Mouse (Mus musculus) embryo, embryonic 11.5 days (tissue): ENCODE results near the gene Tenm3.

ENCODE experiments used
- DNase-seq: peaks from one replicate; pipeline ENCODE4 v3.0.0-alpha.2; 2012; ENCODE audit warnings: low read depth, low spot score

Tenm3 gene

GRCm38 (mm10) chr8:48742741-48743140, 101.0 kb downstream of the Tenm3 start:
- DNase-seq: no peak

GRCm38 (mm10) chr8:48740951-48741350, 102.8 kb downstream of the Tenm3 start:
- no peak for DNase-seq

DNA sequence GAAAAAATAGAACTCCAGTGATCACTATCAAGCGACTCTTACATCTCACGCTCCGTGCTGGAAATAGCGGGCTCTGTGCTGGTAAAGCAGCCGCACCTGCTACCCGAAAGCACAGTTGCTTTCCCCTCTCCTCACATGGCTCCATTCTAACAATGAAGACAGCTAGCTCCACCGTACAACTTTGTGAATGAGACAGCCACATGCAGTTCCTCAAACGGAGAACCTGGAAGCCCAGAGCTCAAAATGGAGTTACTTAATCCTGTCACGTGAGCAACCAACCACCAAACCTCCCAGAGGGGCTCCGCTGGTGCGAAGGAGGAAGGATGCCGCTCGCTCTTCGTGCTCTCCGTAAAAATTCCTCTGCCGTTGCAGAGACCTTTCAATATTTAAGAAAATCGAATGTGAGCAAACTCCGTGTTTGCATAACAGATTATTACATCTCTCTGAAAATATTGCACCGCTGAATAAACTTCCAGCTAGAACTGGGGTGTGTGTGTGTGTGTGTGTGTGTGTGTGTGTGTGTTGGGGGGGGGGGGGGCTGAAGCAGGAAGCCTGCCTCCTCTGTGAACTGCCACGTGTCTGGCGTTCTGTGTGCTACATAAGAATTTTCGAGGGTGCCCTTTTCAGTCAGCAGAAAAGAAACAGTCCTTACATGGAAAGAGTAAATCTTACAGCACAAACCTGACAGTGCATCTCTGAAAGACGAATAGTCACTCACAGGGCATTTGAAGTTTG, 103.4 kb downstream of the Tenm3 start:
- DNase-seq: no peak

- no peak for DNase-seq
Measured at GRCm38 (mm10) chr8:48733731-48734130, 110.0 kb downstream of the Tenm3 start.

- DNase-seq: no peak
Measured at GRCm38 (mm10) chr8:48733057-48733456, 110.7 kb downstream of the Tenm3 start.

DNA sequence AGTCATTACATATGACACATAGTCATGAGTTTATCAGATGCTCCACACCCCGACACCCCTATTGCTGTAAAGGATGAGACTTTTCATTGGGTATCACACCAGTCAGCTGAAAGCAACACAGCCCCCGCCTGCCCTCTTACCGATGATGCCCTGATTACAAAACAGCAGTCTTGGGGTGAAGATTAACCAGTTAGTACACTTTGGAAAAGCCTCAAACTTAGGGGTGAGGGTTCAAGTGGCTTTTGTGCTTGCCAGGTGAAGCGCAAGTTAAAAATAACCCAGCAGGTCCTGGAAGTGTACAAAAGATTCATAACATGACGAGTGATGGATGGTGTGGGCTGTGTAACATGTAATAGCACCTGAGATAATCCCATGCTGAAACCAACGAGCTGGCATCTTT, 113.0 kb downstream of the Tenm3 start:
- DNase-seq: no peak

GRCm38 (mm10) chr8:48728833-48729690, 114.7 kb downstream of the Tenm3 start:
- no peak for DNase-seq

- DNase-seq: no peak
Measured at GRCm38 (mm10) chr8:48728006-48728405, 115.7 kb downstream of the Tenm3 start.

- no peak for DNase-seq
Measured at GRCm38 (mm10) chr8:48722744-48723143, 121.0 kb downstream of the Tenm3 start.

- no peak for DNase-seq
Measured at GRCm38 (mm10) chr8:48722318-48722717, 121.4 kb downstream of the Tenm3 start.

GRCm38 (mm10) chr8:48721376-48721775, 122.4 kb downstream of the Tenm3 start:
- DNase-seq: no peak

DNA sequence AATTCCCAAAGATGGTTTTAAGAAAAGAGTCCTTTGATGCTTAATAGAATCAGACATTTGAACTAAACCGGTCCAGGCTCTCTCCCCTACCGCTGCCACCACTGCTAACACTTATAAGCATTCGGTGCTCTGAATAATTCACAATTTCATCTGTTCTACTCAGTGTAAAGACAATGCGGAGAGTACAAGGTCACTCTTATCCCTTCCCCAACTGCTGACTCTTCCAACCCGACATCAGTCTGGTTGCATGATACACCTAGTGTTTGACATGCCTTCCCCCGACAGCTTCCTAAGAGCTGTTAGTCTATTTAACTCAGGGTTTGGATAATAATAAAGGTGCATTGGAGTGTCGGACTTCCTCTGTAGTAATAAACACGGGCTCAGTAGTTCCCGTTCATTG, 128.1 kb downstream of the Tenm3 start:
- no peak for DNase-seq

DNA sequence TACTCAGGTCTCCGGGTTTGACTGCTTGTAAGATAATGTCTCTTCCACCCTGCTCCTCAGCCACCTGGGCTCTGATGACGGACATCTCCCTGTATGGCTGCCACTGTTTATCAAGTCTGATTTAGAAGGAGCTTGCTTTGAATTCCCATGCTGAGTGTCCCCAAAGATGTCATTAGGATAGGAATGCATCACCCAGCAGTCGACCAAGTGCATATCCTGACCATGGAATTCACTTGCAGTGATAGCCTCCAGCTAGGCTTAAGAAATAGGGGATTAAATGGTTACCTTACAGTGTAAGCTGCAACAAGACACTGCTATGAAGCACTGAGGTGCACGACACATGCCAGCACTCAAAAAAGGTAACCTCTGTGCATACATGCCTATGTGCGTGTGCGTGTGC, 137.1 kb downstream of the Tenm3 start:
- no peak for DNase-seq

DNA sequence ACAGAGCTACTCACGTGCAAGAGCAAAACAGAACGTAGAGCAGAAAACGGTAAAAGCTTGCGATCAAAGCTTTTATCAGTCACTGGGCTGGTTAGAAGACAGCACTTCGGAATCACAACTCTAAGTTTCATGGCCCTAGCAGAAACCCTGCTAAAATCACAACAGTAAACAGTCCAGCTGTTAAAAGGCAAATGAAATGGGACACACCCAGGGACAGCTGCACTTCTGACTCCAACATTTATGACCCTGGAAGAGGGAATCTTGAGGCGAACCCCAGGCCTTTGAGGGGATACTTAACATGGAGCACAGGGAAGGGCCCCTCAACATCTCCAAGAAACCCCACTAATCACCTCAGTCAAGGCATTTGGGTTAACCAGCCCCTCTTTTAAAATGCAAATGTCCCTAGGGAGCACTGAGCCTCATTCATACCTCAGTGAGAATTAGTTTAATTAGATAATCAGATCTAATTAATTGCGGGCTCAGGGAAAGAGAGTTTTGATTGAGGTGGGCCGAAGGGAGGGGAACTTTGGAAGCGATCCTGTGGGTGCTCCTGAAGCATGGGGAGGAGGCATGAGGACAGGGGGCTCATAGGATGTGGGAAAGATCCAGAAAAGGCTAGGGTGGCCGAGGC, 138.8 kb downstream of the Tenm3 start:
- no peak for DNase-seq

DNA sequence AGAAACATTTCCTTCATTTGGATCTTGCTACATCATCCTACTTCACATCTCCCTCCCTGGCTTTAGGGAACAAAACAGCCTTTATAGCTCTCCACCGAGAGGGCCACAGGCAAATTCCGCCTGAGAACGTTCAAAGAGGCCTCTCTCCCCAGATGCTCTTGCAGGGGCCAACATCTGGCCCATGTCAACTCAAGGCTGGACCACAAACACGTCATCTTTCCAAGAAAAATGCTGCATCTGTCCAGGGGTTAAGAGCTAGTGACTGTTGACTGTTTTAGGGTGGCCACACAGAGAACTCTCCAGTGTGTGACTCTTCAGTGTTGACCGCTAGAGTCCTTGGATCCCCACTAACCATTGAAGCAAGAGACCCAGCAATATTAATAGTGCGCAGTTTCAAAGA, 139.3 kb downstream of the Tenm3 start:
- DNase-seq: no peak

GRCm38 (mm10) chr8:48690665-48691395, 152.9 kb downstream of the Tenm3 start:
- peak; percentile 5 for DNase-seq

GRCm38 (mm10) chr8:48688706-48689105, 155.0 kb downstream of the Tenm3 start:
- no peak for DNase-seq

- no peak for DNase-seq
Measured at GRCm38 (mm10) chr8:48688188-48688587, 155.6 kb downstream of the Tenm3 start.

GRCm38 (mm10) chr8:48673476-48673875, 170.3 kb downstream of the Tenm3 start:
- DNase-seq: no peak

GRCm38 (mm10) chr8:48672471-48672870, 171.3 kb downstream of the Tenm3 start:
- DNase-seq: no peak

GRCm38 (mm10) chr8:48671318-48671717, 172.4 kb downstream of the Tenm3 start:
- no peak for DNase-seq

DNA sequence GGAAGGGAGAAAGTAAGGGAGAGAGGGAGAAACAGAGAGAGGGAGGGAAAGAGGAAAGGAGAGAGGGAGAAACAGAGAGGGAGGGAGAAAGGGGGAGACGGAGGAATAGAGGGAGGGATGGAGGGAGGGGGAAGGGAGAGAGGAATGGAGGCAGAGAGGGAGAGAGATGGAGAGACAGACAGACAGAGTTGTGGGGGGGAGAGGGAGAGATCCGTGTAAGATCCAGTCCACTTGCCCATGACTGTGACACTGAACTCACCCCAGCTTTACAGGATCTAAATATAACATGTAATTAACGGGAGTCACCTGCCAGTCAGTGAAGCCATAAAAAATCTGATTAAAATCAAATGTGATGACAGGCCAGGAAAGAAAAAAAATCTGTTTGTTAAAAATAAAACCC, 172.9 kb downstream of the Tenm3 start:
- DNase-seq: no peak
